Mouse (Mus musculus): ENCODE measurements around the gene Maf.

DNA sequence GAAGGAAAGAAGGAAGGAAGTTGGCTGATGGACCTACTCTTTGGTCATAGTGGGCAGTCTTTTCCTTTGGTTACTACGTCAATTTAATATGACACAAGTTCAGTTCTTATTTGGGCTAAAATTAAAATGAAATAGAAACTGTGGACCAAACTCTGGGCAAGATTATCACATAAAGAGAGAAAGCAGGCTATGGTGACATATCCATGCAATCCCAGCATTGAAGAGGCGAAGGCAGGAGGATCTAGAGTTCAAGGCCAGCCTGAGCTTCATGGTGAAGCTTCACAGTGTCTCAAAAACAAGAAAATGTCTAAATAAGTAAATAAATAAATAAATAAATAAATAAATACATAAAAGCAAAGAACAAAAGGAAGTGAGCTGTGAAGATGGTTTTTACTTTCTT is 42.7 kb downstream of the Maf start:
- no peak for TF ChIP-seq CTCF (conservative IDR thresholded peaks at IDR 0.05; ENCODE audit: insufficient read depth, insufficient read length, low read depth, low read length)
- TF ChIP-seq POLR2A (IDR thresholded peaks at IDR 0.05; ENCODE audit: low read depth, low read length), result no peak
